30 mouse cellular contexts compared by ENCODE assay signal in the genomic region with DNA sequence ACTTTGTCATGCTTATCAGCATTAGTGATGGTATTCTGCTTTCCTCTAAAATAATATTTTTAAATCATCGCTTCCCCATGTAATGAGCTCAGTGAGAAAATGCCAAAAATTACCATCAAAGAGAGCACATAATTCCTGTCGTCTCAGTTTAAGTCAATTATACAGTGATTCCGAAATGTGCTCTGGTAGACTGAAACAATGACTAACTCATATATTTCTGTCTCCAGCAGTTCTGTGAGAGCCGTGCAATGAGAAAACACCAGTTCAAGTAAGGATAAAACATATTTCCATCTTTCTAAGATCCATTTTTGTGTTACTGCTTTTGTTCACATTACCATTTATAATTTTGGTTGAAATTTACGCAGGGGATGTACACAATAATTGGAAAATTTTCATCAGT.
"Had no signal": no experiment of that assay in that cellular context is flagged by ENCODE, and none has a peak within 500 bp of the region (broad histone marks: within the 10 kb centered on the region; RNA-seq: fewer than 3 reads in every experiment).

No protein-coding gene starts in this region.

- H3K4me3 ChIP-seq: limb, embryonic 12.5 days; limb, embryonic 13.5 days; limb, embryonic 15.5 days; liver, embryonic 12.5 days; liver, embryonic 13.5 days; liver, embryonic 15.5 days; lung, embryonic 15.5 days; megakaryocyte, embryonic 14.5 days; midbrain, embryonic 10.5 days; midbrain, embryonic 12.5 days; midbrain, embryonic 13.5 days; midbrain, embryonic 15.5 days; myocyte; neural tube, embryonic 12.5 days; neural tube, embryonic 13.5 days had no signal

- H3K27me3 ChIP-seq: limb, embryonic 12.5 days; limb, embryonic 13.5 days; limb, embryonic 15.5 days; liver, embryonic 12.5 days; liver, embryonic 13.5 days; liver, embryonic 15.5 days; lung, embryonic 15.5 days; megakaryocyte, embryonic 14.5 days; midbrain, embryonic 12.5 days; midbrain, embryonic 13.5 days; midbrain, embryonic 15.5 days; neural tube, embryonic 12.5 days; neural tube, embryonic 13.5 days had no signal

- H3K27ac ChIP-seq: limb, embryonic 12.5 days; limb, embryonic 13.5 days; limb, embryonic 15.5 days; liver, embryonic 12.5 days; liver, embryonic 13.5 days; liver, embryonic 14.5 days; liver, embryonic 15.5 days; lung, embryonic 15.5 days; macrophage; midbrain, embryonic 10.5 days; midbrain, embryonic 12.5 days; midbrain, embryonic 13.5 days; midbrain, embryonic 15.5 days; neural tube, embryonic 12.5 days; neural tube, embryonic 13.5 days had no signal

- H3K36me3 ChIP-seq: limb, embryonic 12.5 days; limb, embryonic 13.5 days; limb, embryonic 15.5 days; liver, embryonic 12.5 days; liver, embryonic 13.5 days; liver, embryonic 15.5 days; lung, embryonic 15.5 days; midbrain, embryonic 10.5 days; midbrain, embryonic 12.5 days; midbrain, embryonic 13.5 days; midbrain, embryonic 15.5 days; neural tube, embryonic 12.5 days; neural tube, embryonic 13.5 days had no signal

- DNase-seq: left cerebral cortex, postnatal 4 days; liver; liver, embryonic 13.5 days; liver, postnatal 0 days; lung, adult 18-20 months; lung, adult 2 months; lung, embryonic 14.5 days; lung, postnatal 10 days; lung, postnatal 14 days; lung, postnatal 36 days; lung, postnatal 4 days; midbrain, embryonic 14.5 days had no signal

- H3K9me3 ChIP-seq: limb, embryonic 12.5 days; limb, embryonic 13.5 days; limb, embryonic 15.5 days; liver, embryonic 12.5 days; liver, embryonic 13.5 days; liver, embryonic 15.5 days; lung, embryonic 15.5 days; megakaryocyte, embryonic 14.5 days; midbrain, embryonic 10.5 days; midbrain, embryonic 12.5 days; midbrain, embryonic 13.5 days; midbrain, embryonic 15.5 days; neural tube, embryonic 12.5 days; neural tube, embryonic 13.5 days had no signal

- ATAC-seq: liver, embryonic 12.5 days; liver, postnatal 0 days; lung, postnatal 0 days; midbrain, embryonic 13.5 days; midbrain, embryonic 15.5 days; midbrain, embryonic 16.5 days had no signal

- H3K4me1 ChIP-seq: limb, embryonic 12.5 days; limb, embryonic 13.5 days; limb, embryonic 15.5 days; liver, embryonic 12.5 days; liver, embryonic 13.5 days; liver, embryonic 15.5 days; lung, embryonic 15.5 days; megakaryocyte, embryonic 14.5 days; midbrain, embryonic 10.5 days; midbrain, embryonic 12.5 days; midbrain, embryonic 13.5 days; midbrain, embryonic 15.5 days; neural tube, embryonic 12.5 days; neural tube, embryonic 13.5 days had no signal
